Mouse (Mus musculus) CH12.LX (cell line): ENCODE data around the gene Col4a1. TPM values are rescaled to one million over a fixed set of nuclear protein-coding genes. Genes with fewer than 3 reads are reported as not detected.

Experiments
- DNase-seq: peaks from one replicate; pipeline ENCODE4 v3.0.0-alpha.2; 2013; ENCODE audit errors: extremely low read depth
- H3K27ac ChIP-seq: 2 replicates; pipeline ENCODE4 v1.5.1; 2012; ENCODE audit warnings: low read depth, mild to moderate bottlenecking, control low read depth, moderate library complexity; ENCODE audit not compliant: insufficient read depth
- H3K27me3 ChIP-seq: replicated peaks from 2 replicates; pipeline ENCODE3; 2012; ENCODE audit warnings: inconsistent platforms
- H3K36me3 ChIP-seq, 2 experiments: replicated peaks in 1 of 2; 2 replicates each; pipeline versions ENCODE3 to v1.6.1; 2012; ENCODE audit warnings: inconsistent platforms in 1 of 2, low read length in 1 of 2, mild to moderate bottlenecking in 1 of 2, mixed read lengths in 1 of 2, moderate library complexity in 1 of 2; ENCODE audit not compliant: control insufficient read depth in 1 of 2, insufficient read depth in 1 of 2
- H3K4me1 ChIP-seq, 2 experiments: 2 replicates each; pipeline ENCODE4 v1.6.1; 2012; ENCODE audit warnings: inconsistent platforms in 1 of 2, moderate library complexity in 1 of 2; ENCODE audit not compliant: insufficient read depth in 2 of 2, control insufficient read depth in 1 of 2
- H3K4me2 ChIP-seq: 2 replicates; pipeline ENCODE4 v1.6.1; 2012; ENCODE audit warnings: low read depth, mild to moderate bottlenecking, control low read depth; ENCODE audit not compliant: poor library complexity, insufficient read depth, severe bottlenecking
- H3K4me3 ChIP-seq, 3 experiments: fragments of 150-350 bp in 1 of 3; sonication (generic) in 1 of 3; replicated peaks in 1 of 3; 2 replicates each; pipeline versions ENCODE3 to v1.5.1; 2011 to 2012; ENCODE audit warnings: low read depth in 2 of 3, low read length in 2 of 3, mild to moderate bottlenecking in 2 of 3, moderate library complexity in 2 of 3, control low read depth in 1 of 3, improper control_type of control experiment in 1 of 3, inconsistent platforms in 1 of 3, mixed read lengths in 1 of 3; ENCODE audit not compliant: poor library complexity in 1 of 3
- H3K79me2 ChIP-seq: replicated peaks from 2 replicates; pipeline ENCODE4 v1.6.1; 2012; ENCODE audit warnings: mild to moderate bottlenecking, moderate library complexity; ENCODE audit not compliant: control insufficient read depth, poor library complexity, insufficient read depth, severe bottlenecking; ENCODE audit errors: extremely low read depth
- H3K9ac ChIP-seq: 2 replicates; pipeline ENCODE4 v1.6.1; 2012; ENCODE audit warnings: low read depth, mild to moderate bottlenecking, control low read depth, moderate library complexity; ENCODE audit not compliant: insufficient read depth
- H3K9me3 ChIP-seq: replicated peaks from 2 replicates; pipeline ENCODE3; 2012; ENCODE audit warnings: low read length, inconsistent platforms, mixed read lengths
- BHLHE40 ChIP-seq: IDR thresholded peaks from 2 replicates; pipeline ENCODE4 v1.6.1; 2011; ENCODE audit warnings: mild to moderate bottlenecking, low read depth, low read length, improper control_type of control experiment
- CHD1 ChIP-seq: IDR thresholded peaks from 2 replicates; pipeline ENCODE4 v1.6.1; 2012; ENCODE audit warnings: low read depth, low read length, improper control_type of control experiment, inconsistent platforms
- CHD2 ChIP-seq: IDR thresholded peaks from 2 replicates; pipeline ENCODE4 v1.6.1; 2011; ENCODE audit warnings: low read length, improper control_type of control experiment
- CTCF ChIP-seq, 2 experiments: IDR thresholded peaks in 1 of 2; conservative IDR thresholded peaks in 1 of 2; 2 replicates each; pipeline ENCODE4 v1.5.1; 2011 to 2012; ENCODE audit warnings: low read depth in 2 of 2, low read length in 2 of 2, improper control_type of control experiment in 1 of 2, inconsistent platforms in 1 of 2, mild to moderate bottlenecking in 1 of 2, moderate library complexity in 1 of 2
- E2F4 ChIP-seq: IDR thresholded peaks from 2 replicates; pipeline ENCODE4 v1.6.1; 2011; ENCODE audit warnings: low read depth, low read length, improper control_type of control experiment; ENCODE audit not compliant: insufficient replicate concordance
- ELF1 ChIP-seq: IDR thresholded peaks from 2 replicates; pipeline ENCODE4 v1.6.1; 2014; ENCODE audit warnings: low read depth, mild to moderate bottlenecking, inconsistent platforms, low read length, improper control_type of control experiment
- ETS1 ChIP-seq: conservative IDR thresholded peaks from 2 replicates; pipeline ENCODE4 v1.6.1; 2012; ENCODE audit warnings: low read depth, mild to moderate bottlenecking, inconsistent platforms, low read length, improper control_type of control experiment, moderate library complexity
- IRF4 ChIP-seq: IDR thresholded peaks from 2 replicates; pipeline ENCODE4 v1.6.1; 2014; ENCODE audit warnings: low read depth, mild to moderate bottlenecking, inconsistent platforms, low read length, improper control_type of control experiment
- MAX ChIP-seq: IDR thresholded peaks from 2 replicates; pipeline ENCODE4 v1.6.1; 2011; ENCODE audit warnings: low read length, improper control_type of control experiment
- MAZ ChIP-seq: IDR thresholded peaks from 2 replicates; pipeline ENCODE4 v1.6.1; 2012; ENCODE audit warnings: low read depth, mild to moderate bottlenecking, inconsistent platforms, low read length, improper control_type of control experiment, moderate library complexity
- MYC ChIP-seq: IDR thresholded peaks from 2 replicates; pipeline ENCODE4 v1.6.1; 2011; ENCODE audit warnings: low read depth, mild to moderate bottlenecking, improper control_type of control experiment, low read length
- NELFE ChIP-seq: IDR thresholded peaks from 2 replicates; pipeline ENCODE4 v1.6.1; 2011; ENCODE audit warnings: low read depth, low read length, improper control_type of control experiment
- PAX5 ChIP-seq: IDR thresholded peaks from 2 replicates; pipeline ENCODE4 v1.6.1; 2012; ENCODE audit warnings: low read length, inconsistent platforms, mixed read lengths
- POLR2A ChIP-seq: IDR thresholded peaks from 2 replicates; pipeline ENCODE4 v1.6.1; 2011; ENCODE audit warnings: low read depth, mild to moderate bottlenecking, improper control_type of control experiment, low read length
- RCOR1 ChIP-seq: conservative IDR thresholded peaks from 2 replicates; pipeline ENCODE4 v1.6.1; 2012; ENCODE audit warnings: low read depth, mild to moderate bottlenecking, inconsistent platforms, low read length, improper control_type of control experiment
- SIN3A ChIP-seq: IDR thresholded peaks from 2 replicates; pipeline ENCODE4 v1.6.1; 2012; ENCODE audit warnings: low read length, improper control_type of control experiment, inconsistent platforms
- UBTF ChIP-seq: IDR thresholded peaks from 2 replicates; pipeline ENCODE4 v1.6.1; 2012; ENCODE audit warnings: low read depth, mild to moderate bottlenecking, inconsistent platforms, low read length, improper control_type of control experiment, moderate library complexity
- USF1 ChIP-seq: IDR thresholded peaks from 2 replicates; pipeline ENCODE4 v1.6.1; 2014; ENCODE audit warnings: low read depth, mild to moderate bottlenecking, inconsistent platforms, low read length, improper control_type of control experiment
- ZC3H11A ChIP-seq: IDR thresholded peaks from 2 replicates; pipeline ENCODE4 v1.6.1; 2012; ENCODE audit warnings: low read depth, mild to moderate bottlenecking, inconsistent platforms, low read length, improper control_type of control experiment
- ZMIZ1 ChIP-seq: IDR thresholded peaks from 2 replicates; pipeline ENCODE4 v1.6.1; 2012; ENCODE audit warnings: low read depth, mild to moderate bottlenecking, inconsistent platforms, low read length, improper control_type of control experiment
- ZNF384 ChIP-seq: IDR thresholded peaks from 2 replicates; pipeline ENCODE4 v1.6.1; 2012; ENCODE audit warnings: low read depth, low read length, improper control_type of control experiment, inconsistent platforms
- dilution Hi-C: fragments of 300-500 bp; cut with MboI; formaldehyde crosslinking; loops from 2 replicates; pipeline ENCODE4 v1.14.3; 2020; ENCODE audit warnings: low sequenced_read_pairs; ENCODE audit not compliant: extremely low pct_unique_long_range_greater_than_20kb, extremely low pct_ligation_motif_present
- in situ Hi-C: fragments of 300-500 bp; cut with MboI; formaldehyde crosslinking; loops from 3 replicates; pipeline ENCODE4 v1.14.3; 2019; ENCODE audit warnings: low sequenced_read_pairs, low pct_ligation_motif_present, low pct_unique_long_range_greater_than_20kb, mixed read lengths
- polyA plus RNA-seq: library from polyadenylated mRNA; unstranded; fragments of >175 nt; gene quantifications from 2 replicates; pipeline ENCODE4 v1.2.1, GENCODE M21; 2012; ENCODE audit warnings: low read depth; ENCODE audit not compliant: insufficient read length
- total RNA-seq, 2 experiments: library from RNA; depleted of rRNA; stranded (reverse); fragments of 300-350 nt in 1 of 2; fragments of >200 nt in 1 of 2; gene quantifications; 2 replicates each; pipeline ENCODE4 v1.2.3; 2012 to 2014

The Col4a1 gene
- total and polyA plus RNA-seq, 3 experiments = 0.04 to 0.27 (median 0.13) TPM

- dilution Hi-C loops (no loop called here), in situ Hi-C loops (no loop called here)
- no peaks in the 10 kb centered on the region for H3K4me1 ChIP-seq
- DNase-seq = no peak
- no peak overlapping the region for H3K9ac ChIP-seq
- H3K4me3 ChIP-seq = no peak overlapping the region
- no peak overlapping the region for H3K4me2 ChIP-seq
- no peak overlapping the region for H3K27ac ChIP-seq
- no peaks in the 10 kb centered on the region for H3K36me3 ChIP-seq
- peaks cover 2% of the 10 kb centered on the region for H3K9me3 ChIP-seq
- H3K79me2 ChIP-seq = no peaks in the 10 kb centered on the region
- H3K27me3 ChIP-seq = peaks cover 93% of the 10 kb centered on the region
- TF ChIP-seq ZMIZ1 = no peak
- TF ChIP-seq ZNF384 = no peak
- no peak for TF ChIP-seq IRF4
- no peak for TF ChIP-seq MAX
- TF ChIP-seq CHD1 = no peak
- TF ChIP-seq RCOR1 = no peak
- TF ChIP-seq BHLHE40 = no peak
- no peak for TF ChIP-seq CTCF (conservative IDR thresholded peaks at IDR 0.05 in 1 of 2, IDR thresholded peaks at IDR 0.05 in 1 of 2; ENCODE audit: low read depth in 2 of 2, low read length in 2 of 2)
- no peak for TF ChIP-seq SIN3A
- no peak for TF ChIP-seq ETS1
- TF ChIP-seq NELFE = no peak
- TF ChIP-seq ELF1 = no peak
- no peak for TF ChIP-seq PAX5
- TF ChIP-seq ZC3H11A = no peak
Observed at GRCm38 (mm10) chr8:11241488-11241887, 71.1 kb downstream of the Col4a1 start.

GRCm38 (mm10) chr8:11234879-11235210, 77.8 kb downstream of the Col4a1 start:
- Histone ChIP-seq H3K27me3 (peaks cover 91% of the 10 kb centered on the region), H3K27ac (no peak overlapping the region), H3K36me3 (no peaks in the 10 kb centered on the region), H3K4me3 (no peak overlapping the region), H3K4me2 (no peak overlapping the region), H3K9me3 (no peaks in the 10 kb centered on the region), H3K79me2 (no peaks in the 10 kb centered on the region), H3K9ac (no peak overlapping the region), H3K4me1 (no peaks in the 10 kb centered on the region)
- TF ChIP-seq UBTF (no peak), SIN3A (no peak), NELFE (no peak), E2F4 (no peak), CHD2 (no peak), MAZ (no peak), POLR2A (no peak), ZNF384 (no peak), PAX5 (no peak), IRF4 (no peak), CHD1 (no peak), USF1 (no peak), MYC (no peak)
- DNase-seq = no peak
- dilution Hi-C loops (no loop called here), in situ Hi-C loops (no loop called here)
